Mouse (Mus musculus): ENCODE results near the gene Theg. TPM values are rescaled to one million over a fixed set of nuclear protein-coding genes. Genes with fewer than 3 reads are reported as not detected.

The Theg gene
- polyA plus RNA-seq, 1 experiment = 1.9 TPM

DNA sequence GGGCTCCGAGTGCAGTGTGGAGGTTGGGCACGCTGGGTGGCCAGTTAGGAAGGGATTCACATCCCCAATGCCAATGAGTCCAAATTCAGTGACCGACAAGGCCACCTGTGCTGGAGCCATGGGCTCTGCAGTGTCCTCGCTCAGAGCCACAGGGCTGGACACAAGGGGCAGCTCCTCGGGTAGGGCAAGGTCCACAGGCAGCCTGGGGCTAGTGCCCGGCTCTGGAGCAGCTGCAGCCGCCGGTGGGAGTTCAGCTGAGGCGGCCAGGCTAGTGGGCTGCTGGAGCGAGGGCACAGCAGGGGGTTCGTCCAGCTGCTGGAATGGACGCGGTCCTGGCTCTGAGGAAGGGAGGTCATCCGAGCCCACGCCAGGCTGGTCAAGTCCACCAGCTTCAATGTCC, 45.6 kb downstream of the Theg start:
- no peak overlapping the region for H3K27ac ChIP-seq (ENCODE audit: insufficient read depth, low read length)
- TF ChIP-seq CTCF (IDR thresholded peaks at IDR 0.05; ENCODE audit: extremely low read depth, insufficient read depth, low read length) (no peak), POLR2A (IDR thresholded peaks at IDR 0.05; ENCODE audit: extremely low read depth, insufficient read depth, low read length) (no peak)
- H3K4me1 ChIP-seq (ENCODE audit: control insufficient read depth, insufficient read depth, low read length) = peaks cover 1% of the 10 kb centered on the region; the same call in 1 of the 2 replicates
- H3K4me3 ChIP-seq (ENCODE audit: insufficient read depth, low read length) = no peak overlapping the region

GRCm38 (mm10) chr10:79540746-79541145, 46.4 kb downstream of the Theg start:
- TF ChIP-seq POLR2A (IDR thresholded peaks at IDR 0.05; ENCODE audit: extremely low read depth, insufficient read depth, low read length) = no peak
- TF ChIP-seq CTCF (IDR thresholded peaks at IDR 0.05; ENCODE audit: extremely low read depth, insufficient read depth, low read length) = no peak
- Histone ChIP-seq H3K4me3 (ENCODE audit: insufficient read depth, low read length) (no peak overlapping the region), H3K4me1 (ENCODE audit: control insufficient read depth, insufficient read depth, low read length) (peaks cover 1% of the 10 kb centered on the region; the same call in 1 of the 2 replicates), H3K27ac (ENCODE audit: insufficient read depth, low read length) (no peak overlapping the region)

- TF ChIP-seq CTCF (IDR thresholded peaks at IDR 0.05; ENCODE audit: extremely low read depth, insufficient read depth, low read length) (no peak), POLR2A (IDR thresholded peaks at IDR 0.05; ENCODE audit: extremely low read depth, insufficient read depth, low read length) (no peak)
- no peak overlapping the region for H3K27ac ChIP-seq (ENCODE audit: insufficient read depth, low read length)
- H3K4me3 ChIP-seq (ENCODE audit: insufficient read depth, low read length) = no peak overlapping the region
- peaks cover 1% of the 10 kb centered on the region; the same call in 1 of the 2 replicates for H3K4me1 ChIP-seq (ENCODE audit: control insufficient read depth, insufficient read depth, low read length)
Measured at GRCm38 (mm10) chr10:79539701-79540495, 47.2 kb downstream of the Theg start.

- H3K4me3 ChIP-seq (ENCODE audit: insufficient read depth, low read length) = no peak overlapping the region
- TF ChIP-seq CTCF (IDR thresholded peaks at IDR 0.05; ENCODE audit: extremely low read depth, insufficient read depth, low read length) (no peak), POLR2A (IDR thresholded peaks at IDR 0.05; ENCODE audit: extremely low read depth, insufficient read depth, low read length) (no peak)
- peaks cover 1% of the 10 kb centered on the region; the same call in 1 of the 2 replicates for H3K4me1 ChIP-seq (ENCODE audit: control insufficient read depth, insufficient read depth, low read length)
- H3K27ac ChIP-seq (ENCODE audit: insufficient read depth, low read length) = 0 out of 2 replicates have a peak overlapping the region, but pooled peaks have one; percentile 46
Measured at GRCm38 (mm10) chr10:79538873-79539272, 48.3 kb downstream of the Theg start.

DNA sequence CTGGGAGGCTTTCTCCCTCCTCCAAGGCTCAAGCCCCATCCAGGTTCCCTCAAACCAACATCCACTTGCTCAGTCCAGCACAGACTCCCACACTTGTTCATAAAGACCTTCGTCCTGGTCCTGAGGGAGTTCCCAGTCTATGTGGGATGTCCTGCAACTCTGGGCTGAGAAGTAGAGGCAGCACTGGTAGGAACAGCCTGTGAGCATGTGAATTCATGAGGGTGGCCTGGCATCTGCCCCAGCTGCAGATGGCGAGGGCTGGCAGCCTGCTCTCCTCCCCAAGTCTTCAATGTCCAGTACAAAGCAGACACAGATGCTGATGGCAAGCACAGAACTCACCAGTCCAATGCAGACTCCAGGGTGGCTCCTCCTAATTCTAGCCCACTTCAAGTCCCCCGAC, 48.8 kb downstream of the Theg start:
- TF ChIP-seq CTCF (IDR thresholded peaks at IDR 0.05; ENCODE audit: extremely low read depth, insufficient read depth, low read length) (no peak), POLR2A (IDR thresholded peaks at IDR 0.05; ENCODE audit: extremely low read depth, insufficient read depth, low read length) (no peak)
- H3K4me3 ChIP-seq (ENCODE audit: insufficient read depth, low read length) = no peak overlapping the region
- H3K4me1 ChIP-seq (ENCODE audit: control insufficient read depth, insufficient read depth, low read length) = peaks cover 1% of the 10 kb centered on the region; the same call in 1 of the 2 replicates
- H3K27ac ChIP-seq (ENCODE audit: insufficient read depth, low read length) = 0 out of 2 replicates have a peak overlapping the region, but pooled peaks have one; percentile 46

- Histone ChIP-seq H3K4me3 (ENCODE audit: insufficient read depth, low read length) (no peak overlapping the region), H3K27ac (ENCODE audit: insufficient read depth, low read length) (no peak overlapping the region), H3K4me1 (ENCODE audit: control insufficient read depth, insufficient read depth, low read length) (peaks cover 1% of the 10 kb centered on the region; the same call in 1 of the 2 replicates)
- TF ChIP-seq POLR2A (IDR thresholded peaks at IDR 0.05; ENCODE audit: extremely low read depth, insufficient read depth, low read length) = no peak
- no peak for TF ChIP-seq CTCF (IDR thresholded peaks at IDR 0.05; ENCODE audit: extremely low read depth, insufficient read depth, low read length)
Measured at GRCm38 (mm10) chr10:79537781-79538180, 49.4 kb downstream of the Theg start.

- Histone ChIP-seq H3K4me1 (ENCODE audit: control insufficient read depth, insufficient read depth, low read length) (peaks cover 1% of the 10 kb centered on the region; the same call in 1 of the 2 replicates), H3K4me3 (ENCODE audit: insufficient read depth, low read length) (no peak overlapping the region), H3K27ac (ENCODE audit: insufficient read depth, low read length) (no peak overlapping the region)
- TF ChIP-seq POLR2A (IDR thresholded peaks at IDR 0.05; ENCODE audit: extremely low read depth, insufficient read depth, low read length) = no peak
- TF ChIP-seq CTCF (IDR thresholded peaks at IDR 0.05; ENCODE audit: extremely low read depth, insufficient read depth, low read length) = no peak
Measured at GRCm38 (mm10) chr10:79537271-79537670, 49.9 kb downstream of the Theg start.

DNA sequence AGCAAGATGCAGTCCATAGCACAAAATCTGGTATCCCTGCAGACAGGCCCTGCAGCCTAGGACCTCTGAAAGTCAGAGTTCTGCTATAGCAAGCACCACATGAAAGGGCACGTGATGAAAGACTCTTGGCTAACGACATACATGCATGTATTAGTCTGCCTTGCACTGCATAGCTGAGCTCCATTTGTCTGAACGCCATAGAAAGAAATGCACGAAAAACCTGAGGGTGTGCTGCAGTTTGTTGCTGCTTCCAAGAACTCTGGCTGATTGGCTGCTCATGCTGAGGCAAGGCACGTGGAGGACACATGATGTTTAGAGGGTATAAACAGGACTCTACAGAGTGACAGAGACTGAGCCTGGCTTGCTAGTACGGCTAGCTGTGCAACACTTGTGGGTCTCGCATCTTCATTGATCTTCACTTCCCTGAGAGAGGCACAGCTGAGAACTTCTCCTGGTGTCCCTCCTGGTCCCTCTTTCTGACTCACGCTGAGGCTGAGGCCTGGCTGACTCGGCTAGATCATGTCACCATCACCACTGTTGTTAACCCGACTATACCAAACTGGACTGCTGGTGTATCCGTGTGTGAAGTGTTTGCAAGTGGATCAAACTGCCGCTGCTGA, 50.6 kb downstream of the Theg start:
- TF ChIP-seq CTCF (IDR thresholded peaks at IDR 0.05; ENCODE audit: extremely low read depth, insufficient read depth, low read length) = no peak
- no peak for TF ChIP-seq POLR2A (IDR thresholded peaks at IDR 0.05; ENCODE audit: extremely low read depth, insufficient read depth, low read length)
- Histone ChIP-seq H3K4me1 (ENCODE audit: control insufficient read depth, insufficient read depth, low read length) (peaks cover 1% of the 10 kb centered on the region; the same call in 1 of the 2 replicates), H3K27ac (ENCODE audit: insufficient read depth, low read length) (no peak overlapping the region), H3K4me3 (ENCODE audit: insufficient read depth, low read length) (no peak overlapping the region)

- H3K27ac ChIP-seq (ENCODE audit: insufficient read depth, low read length) = no peak overlapping the region
- peaks cover 1% of the 10 kb centered on the region; the same call in 1 of the 2 replicates for H3K4me1 ChIP-seq (ENCODE audit: control insufficient read depth, insufficient read depth, low read length)
- no peak overlapping the region for H3K4me3 ChIP-seq (ENCODE audit: insufficient read depth, low read length)
- TF ChIP-seq POLR2A (IDR thresholded peaks at IDR 0.05; ENCODE audit: extremely low read depth, insufficient read depth, low read length) (no peak), CTCF (IDR thresholded peaks at IDR 0.05; ENCODE audit: extremely low read depth, insufficient read depth, low read length) (no peak)
Measured at GRCm38 (mm10) chr10:79535431-79535830, 51.7 kb downstream of the Theg start.
